Mouse (Mus musculus) MEL (cell line): ENCODE results near the gene Ddx21. TPM values are rescaled to one million over a fixed set of nuclear protein-coding genes. Genes with fewer than 3 reads are reported as not detected.

Experiments used
- DNase-seq: peaks from one replicate; pipeline ENCODE4 v3.0.0; 2011; ENCODE audit warnings: low read depth, low spot score
- H3K27ac ChIP-seq: 2 replicates; pipeline ENCODE4 v1.5.1; 2012; ENCODE audit warnings: low read depth, mild to moderate bottlenecking, control low read depth, low read length, moderate library complexity; ENCODE audit not compliant: control insufficient read depth
- H3K27me3 ChIP-seq, 2 experiments: fragments of 150-350 bp in 1 of 2; sonication (generic) in 1 of 2; 2 replicates each; pipeline ENCODE4 v1.6.1; 2012; ENCODE audit warnings: low read length in 2 of 2, mild to moderate bottlenecking in 2 of 2, improper control_type of control experiment in 1 of 2, moderate library complexity in 1 of 2; ENCODE audit not compliant: insufficient read depth in 2 of 2, control insufficient read depth in 1 of 2
- H3K36me3 ChIP-seq, 2 experiments: 2 replicates each; pipeline ENCODE4 v1.6.1; 2012 to 2014; ENCODE audit warnings: low read length in 2 of 2, improper control_type of control experiment in 1 of 2, inconsistent platforms in 1 of 2, mild to moderate bottlenecking in 1 of 2; ENCODE audit not compliant: insufficient read depth in 2 of 2, control insufficient read depth in 1 of 2
- H3K4me1 ChIP-seq, 2 experiments: fragments of 150-350 bp in 1 of 2; sonication (generic) in 1 of 2; 2 replicates each; pipeline ENCODE4 v1.6.1; 2012; ENCODE audit warnings: low read length in 2 of 2, improper control_type of control experiment in 1 of 2, mild to moderate bottlenecking in 1 of 2; ENCODE audit not compliant: insufficient read depth in 2 of 2, control insufficient read depth in 1 of 2
- H3K4me3 ChIP-seq, 2 experiments: fragments of 150-350 bp in 1 of 2; sonication (generic) in 1 of 2; 2 replicates each; pipeline ENCODE4 v1.5.1; 2012; ENCODE audit warnings: low read depth in 2 of 2, low read length in 2 of 2, mild to moderate bottlenecking in 2 of 2, moderate library complexity in 2 of 2, control low read depth in 1 of 2, improper control_type of control experiment in 1 of 2; ENCODE audit not compliant: control insufficient read depth in 1 of 2, insufficient read depth in 1 of 2
- H3K79me2 ChIP-seq: 2 replicates; pipeline ENCODE4 v1.6.1; 2012; ENCODE audit warnings: mild to moderate bottlenecking, low read length, moderate library complexity; ENCODE audit not compliant: control insufficient read depth, poor library complexity, insufficient read depth
- H3K9ac ChIP-seq: 2 replicates; pipeline ENCODE4 v1.6.1; 2012; ENCODE audit warnings: low read depth, mild to moderate bottlenecking, control low read depth, low read length, moderate library complexity; ENCODE audit not compliant: control insufficient read depth, poor library complexity, severe bottlenecking
- H3K9me3 ChIP-seq: fragments of 150-350 bp; sonication (generic); replicated peaks from 2 replicates; pipeline ENCODE4 v1.6.1; 2012; ENCODE audit warnings: mild to moderate bottlenecking, low read length, improper control_type of control experiment, moderate library complexity; ENCODE audit not compliant: insufficient read depth
- BHLHE40 ChIP-seq: IDR thresholded peaks from 2 replicates; pipeline ENCODE4 v1.6.1; 2012; ENCODE audit warnings: low read depth, mild to moderate bottlenecking, inconsistent platforms, low read length, improper control_type of control experiment, borderline replicate concordance
- CTCF ChIP-seq, 3 experiments: IDR thresholded peaks in 2 of 3; conservative IDR thresholded peaks in 1 of 3; 2 replicates each; pipeline ENCODE4 v1.5.1; 2011 to 2012; ENCODE audit warnings: low read length in 3 of 3, low read depth in 2 of 3, mild to moderate bottlenecking in 2 of 3, improper control_type of control experiment in 1 of 3, inconsistent platforms in 1 of 3, mixed read lengths in 1 of 3, moderate library complexity in 1 of 3; ENCODE audit not compliant: control insufficient read depth in 1 of 3, insufficient read depth in 1 of 3, poor library complexity in 1 of 3, severe bottlenecking in 1 of 3
- ELF1 ChIP-seq: IDR thresholded peaks from 2 replicates; pipeline ENCODE4 v1.6.1; 2014; ENCODE audit warnings: low read depth, mild to moderate bottlenecking, inconsistent platforms, low read length, improper control_type of control experiment, moderate library complexity
- EP300 ChIP-seq, 2 experiments: IDR thresholded peaks; 2 replicates each; pipeline ENCODE4 v1.6.1; 2011; ENCODE audit warnings: improper control_type of control experiment in 2 of 2, low read length in 2 of 2, low read depth in 1 of 2, mild to moderate bottlenecking in 1 of 2
- ETS1 ChIP-seq: IDR thresholded peaks from 2 replicates; pipeline ENCODE4 v1.6.1; 2012; ENCODE audit warnings: low read depth, mild to moderate bottlenecking, inconsistent platforms, low read length, improper control_type of control experiment, moderate library complexity
- GABPA ChIP-seq: IDR thresholded peaks from 2 replicates; pipeline ENCODE4 v1.6.1; 2012; ENCODE audit warnings: low read depth, mild to moderate bottlenecking, inconsistent platforms, low read length, improper control_type of control experiment, moderate library complexity
- GATA1 ChIP-seq: IDR thresholded peaks from 2 replicates; pipeline ENCODE4 v1.6.1; 2011; ENCODE audit warnings: low read depth, low read length, improper control_type of control experiment
- HCFC1 ChIP-seq: IDR thresholded peaks from 2 replicates; pipeline ENCODE4 v1.6.1; 2012; ENCODE audit warnings: low read depth, mild to moderate bottlenecking, inconsistent platforms, low read length, improper control_type of control experiment, moderate library complexity
- MAFK ChIP-seq: IDR thresholded peaks from 2 replicates; pipeline ENCODE4 v1.6.1; 2011; ENCODE audit warnings: low read depth, mild to moderate bottlenecking, low read length, improper control_type of control experiment, borderline replicate concordance
- MEF2A ChIP-seq: IDR thresholded peaks from 2 replicates; pipeline ENCODE4 v1.6.1; 2014; ENCODE audit warnings: low read depth, mild to moderate bottlenecking, inconsistent platforms, low read length, improper control_type of control experiment; ENCODE audit not compliant: poor library complexity, insufficient replicate concordance, severe bottlenecking; ENCODE audit errors: extremely low read depth
- MXI1 ChIP-seq: IDR thresholded peaks from 2 replicates; pipeline ENCODE4 v1.6.1; 2011; ENCODE audit warnings: mild to moderate bottlenecking, low read depth, low read length, improper control_type of control experiment
- MYB ChIP-seq: IDR thresholded peaks from 2 replicates; pipeline ENCODE4 v1.6.1; 2011; ENCODE audit warnings: mild to moderate bottlenecking, low read depth, low read length, improper control_type of control experiment
- MYC ChIP-seq: IDR thresholded peaks from 2 replicates; pipeline ENCODE4 v1.6.1; 2011; ENCODE audit warnings: low read depth, mild to moderate bottlenecking, low read length, improper control_type of control experiment, moderate library complexity
- NRF1 ChIP-seq: IDR thresholded peaks from 2 replicates; pipeline ENCODE4 v1.6.1; 2014; ENCODE audit warnings: low read depth, mild to moderate bottlenecking, inconsistent platforms, low read length, improper control_type of control experiment, moderate library complexity; ENCODE audit not compliant: poor library complexity, insufficient read depth, severe bottlenecking
- POLR2A ChIP-seq, 2 experiments: IDR thresholded peaks; 2 replicates each; pipeline ENCODE4 v1.6.1; 2011 to 2012; ENCODE audit warnings: low read length in 2 of 2, mild to moderate bottlenecking in 2 of 2, control low read depth in 1 of 2, improper control_type of control experiment in 1 of 2, low read depth in 1 of 2, moderate library complexity in 1 of 2; ENCODE audit not compliant: control insufficient read depth in 1 of 2, insufficient read depth in 1 of 2, poor library complexity in 1 of 2
- POLR2AphosphoS5 ChIP-seq: IDR thresholded peaks from 2 replicates; pipeline ENCODE4 v1.6.1; 2012; ENCODE audit warnings: low read depth, borderline replicate concordance, mild to moderate bottlenecking, inconsistent platforms, low read length, moderate library complexity, mixed read lengths
- RAD21 ChIP-seq: IDR thresholded peaks from 2 replicates; pipeline ENCODE4 v1.6.1; 2011; ENCODE audit warnings: mild to moderate bottlenecking, low read depth, low read length, improper control_type of control experiment
- RCOR1 ChIP-seq: IDR thresholded peaks from 2 replicates; pipeline ENCODE4 v1.6.1; 2012; ENCODE audit warnings: low read depth, mild to moderate bottlenecking, inconsistent platforms, low read length, improper control_type of control experiment
- SMC3 ChIP-seq: IDR thresholded peaks from 2 replicates; pipeline ENCODE4 v1.6.1; 2011; ENCODE audit warnings: low read depth, low read length, improper control_type of control experiment
- TAL1 ChIP-seq: IDR thresholded peaks from 2 replicates; pipeline ENCODE4 v1.6.1; 2012; ENCODE audit warnings: mild to moderate bottlenecking, inconsistent platforms, low read length, moderate library complexity, mixed read lengths
- TCF12 ChIP-seq: IDR thresholded peaks from 2 replicates; pipeline ENCODE4 v1.6.1; 2014; ENCODE audit warnings: low read depth, mild to moderate bottlenecking, inconsistent platforms, low read length, improper control_type of control experiment, moderate library complexity
- UBTF ChIP-seq: IDR thresholded peaks from 2 replicates; pipeline ENCODE4 v1.6.1; 2012; ENCODE audit warnings: low read depth, mild to moderate bottlenecking, inconsistent platforms, low read length, improper control_type of control experiment, moderate library complexity, borderline replicate concordance; ENCODE audit not compliant: insufficient read depth
- USF2 ChIP-seq, 2 experiments: IDR thresholded peaks; 2 replicates each; pipeline ENCODE4 v1.6.1; 2011 to 2012; ENCODE audit warnings: improper control_type of control experiment in 2 of 2, low read length in 2 of 2, borderline replicate concordance in 1 of 2, inconsistent platforms in 1 of 2, low read depth in 1 of 2, mild to moderate bottlenecking in 1 of 2; ENCODE audit not compliant: insufficient read depth in 1 of 2
- ZC3H11A ChIP-seq: IDR thresholded peaks from 2 replicates; pipeline ENCODE4 v1.6.1; 2012; ENCODE audit warnings: low read depth, mild to moderate bottlenecking, inconsistent platforms, low read length, improper control_type of control experiment
- ZKSCAN1 ChIP-seq: IDR thresholded peaks from 2 replicates; pipeline ENCODE4 v1.6.1; 2012; ENCODE audit warnings: low read depth, mild to moderate bottlenecking, inconsistent platforms, low read length, improper control_type of control experiment, moderate library complexity
- ZMIZ1 ChIP-seq: IDR thresholded peaks from 2 replicates; pipeline ENCODE4 v1.6.1; 2012; ENCODE audit warnings: low read depth, mild to moderate bottlenecking, inconsistent platforms, low read length, improper control_type of control experiment, moderate library complexity
- ZNF384 ChIP-seq: IDR thresholded peaks from 2 replicates; pipeline ENCODE4 v1.6.1; 2012; ENCODE audit warnings: low read depth, mild to moderate bottlenecking, inconsistent platforms, low read length, improper control_type of control experiment
- polyA plus RNA-seq, 2 experiments: library from polyadenylated mRNA; stranded (reverse) in 1 of 2; unstranded in 1 of 2; fragments of >175 nt in 1 of 2; fragments of >200 nt in 1 of 2; gene quantifications; 2 replicates each; pipeline versions ENCODE4 v1.2.1 to v1.2.4; 2012; ENCODE audit warnings: low replicate concordance in 2 of 2, low read depth in 1 of 2; ENCODE audit not compliant: insufficient read length in 2 of 2, insufficient read depth in 1 of 2, missing spikeins in 1 of 2
- total RNA-seq: library from RNA; depleted of rRNA; stranded (reverse); fragments of 300-350 nt; gene quantifications from 2 replicates; pipeline ENCODE4 v1.2.3, GENCODE M21; 2012

The Ddx21 gene
- total and polyA plus RNA-seq, 3 experiments: 299 to 2,442 (median 386) TPM

GRCm38 (mm10) chr10:62542928-62543327 lies 59.2 kb downstream of the Ddx21 start (continued):
- TF ChIP-seq RAD21: no peak

GRCm38 (mm10) chr10:62542507-62542906 lies 59.6 kb downstream of the Ddx21 start:
- no peaks in the 10 kb centered on the region; the same call in 1 of the 2 replicates for H3K79me2 ChIP-seq
- H3K9me3 ChIP-seq: no peaks in the 10 kb centered on the region
- peaks cover 6 to 32% of the 10 kb centered on the region in 2 experiments for H3K4me1 ChIP-seq
- no peaks in the 10 kb centered on the region for H3K27me3 ChIP-seq
- peak; percentile 59 for DNase-seq
- H3K4me3 ChIP-seq: peak overlapping the region; percentile 12 to 17; a peak in 3 of 4 replicates
- peaks cover 0 to 16% of the 10 kb centered on the region in 2 experiments; a peak in 2 of 4 replicates for H3K36me3 ChIP-seq
- TF ChIP-seq MYB (no peak), MYC (0 out of 2 replicates have a peak, but pooled peaks have one; percentile 10)
- peak overlapping the region; percentile 98 for H3K27ac ChIP-seq
- H3K9ac ChIP-seq: peak overlapping the region; percentile 62

GRCm38 (mm10) chr10:62541499-62541898 lies 60.6 kb downstream of the Ddx21 start:
- H3K27me3 ChIP-seq: no peaks in the 10 kb centered on the region
- peaks cover 0 to 16% of the 10 kb centered on the region in 2 experiments; a peak in 2 of 4 replicates for H3K36me3 ChIP-seq
- peaks cover 6 to 32% of the 10 kb centered on the region in 2 experiments for H3K4me1 ChIP-seq
- no peaks in the 10 kb centered on the region for H3K9me3 ChIP-seq
- DNase-seq: peak; percentile 95
- no peaks in the 10 kb centered on the region; the same call in 1 of the 2 replicates for H3K79me2 ChIP-seq
- H3K9ac ChIP-seq: peak overlapping the region; percentile 86
- H3K4me3 ChIP-seq: peak overlapping the region; percentile 47 to 57
- peak overlapping the region; percentile 98 for H3K27ac ChIP-seq
- no peak for TF ChIP-seq ZKSCAN1
- TF ChIP-seq SMC3: no peak
- TF ChIP-seq CTCF (IDR thresholded peaks at IDR 0.05 in 2 of 3, conservative IDR thresholded peaks at IDR 0.05 in 1 of 3; ENCODE audit: control insufficient read depth in 1 of 3, insufficient read depth in 1 of 3, low read depth in 2 of 3, low read length in 3 of 3, poor library complexity in 1 of 3, severe bottlenecking in 1 of 3): no peak
- peak; percentile 24 to 33; a peak in 1 of 4 replicates for TF ChIP-seq EP300 (IDR thresholded peaks at IDR 0.05; ENCODE audit: low read depth in 1 of 2, low read length in 2 of 2)
- TF ChIP-seq ELF1: no peak
- no peak for TF ChIP-seq MYB
- TF ChIP-seq POLR2A (IDR thresholded peaks at IDR 0.05; ENCODE audit: control insufficient read depth in 1 of 2, insufficient read depth in 1 of 2, low read depth in 1 of 2, low read length in 2 of 2, poor library complexity in 1 of 2): peak in 1 of 2 experiments; percentile 70; a peak in 3 of 4 replicates
- TF ChIP-seq ZMIZ1: peak; percentile 54; the same call in 1 of the 2 replicates
- no peak for TF ChIP-seq GABPA
- peak; percentile 91 for TF ChIP-seq MXI1
- TF ChIP-seq MEF2A: no peak
- TF ChIP-seq POLR2AphosphoS5: no peak; the same call in 1 of the 2 replicates
- no peak for TF ChIP-seq GATA1
- TF ChIP-seq HCFC1: peak; percentile 29; the same call in 1 of the 2 replicates
- no peak for TF ChIP-seq UBTF
- TF ChIP-seq USF2 (IDR thresholded peaks at IDR 0.05; ENCODE audit: borderline replicate concordance in 1 of 2, insufficient read depth in 1 of 2, low read depth in 1 of 2, low read length in 2 of 2): peak; percentile 44 to 60; a peak in 2 of 4 replicates
- no peak for TF ChIP-seq ZC3H11A
- TF ChIP-seq ZNF384: no peak
- no peak for TF ChIP-seq TAL1
- TF ChIP-seq ETS1: peak; percentile 73
- TF ChIP-seq RCOR1: no peak
- TF ChIP-seq RAD21: no peak
- peak; percentile 46 for TF ChIP-seq TCF12
- no peak for TF ChIP-seq MAFK
- peak; percentile 85; the same call in 1 of the 2 replicates for TF ChIP-seq BHLHE40
- no peak for TF ChIP-seq NRF1
